Mouse (Mus musculus) left cerebral cortex, postnatal 14 days (tissue): ENCODE results near the gene Myo15. TPM values are rescaled to one million over a fixed set of nuclear protein-coding genes. Genes with fewer than 3 reads are reported as not detected.

Source experiments
- DNase-seq, 2 experiments: peaks; one replicate each; pipeline ENCODE4 v3.0.0; 2021 to 2022; ENCODE audit warnings: low spot score in 2 of 2, mixed read lengths in 1 of 2
- intact Hi-C: fragments of 180-260 bp; cut with DNase I; formaldehyde crosslinking; loops from one replicate; pipeline ENCODE4 v1.15.1; 2025
- total RNA-seq, 2 experiments: library from RNA; stranded (reverse); gene quantifications; 2 replicates each; pipeline ENCODE4 v1.2.3; 2021

Gene Myo15
- total RNA-seq, 2 experiments from 2014 or later, result 0.04 TPM; not detected in 1

- intact Hi-C loops, result no loop called here
- DNase-seq, result no peak
These were observed 17.1 kb downstream of the Myo15 start for GRCm38 (mm10) chr11:60486267-60486666.

DNA sequence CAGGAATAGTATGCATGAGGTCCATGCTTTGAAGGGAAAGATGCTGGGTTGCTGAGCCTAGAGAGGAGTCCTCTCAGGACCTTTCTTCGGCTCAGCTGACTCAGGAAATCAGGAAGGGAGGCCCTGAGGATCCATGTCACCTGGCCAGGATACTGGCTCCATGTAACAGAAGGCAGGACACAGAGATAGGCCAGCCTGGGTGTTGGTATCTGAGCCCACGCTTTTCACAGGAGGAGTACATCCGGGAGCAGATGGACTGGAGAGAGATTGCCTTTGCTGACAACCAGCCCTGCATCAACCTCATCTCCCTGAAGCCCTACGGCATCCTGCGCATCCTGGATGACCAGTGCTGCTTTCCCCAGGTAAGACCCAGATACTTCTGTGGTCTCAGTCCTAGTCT is 23.6 kb downstream of the Myo15 start:
- no peak for DNase-seq
- intact Hi-C loops, result no loop called here

GRCm38 (mm10) chr11:60495692-60496091 is 26.6 kb downstream of the Myo15 start:
- DNase-seq, result no peak
- intact Hi-C loops, result no loop called here

GRCm38 (mm10) chr11:60507281-60507680 is 38.1 kb downstream of the Myo15 start:
- no peak for DNase-seq
- intact Hi-C loops, result no loop called here

DNA sequence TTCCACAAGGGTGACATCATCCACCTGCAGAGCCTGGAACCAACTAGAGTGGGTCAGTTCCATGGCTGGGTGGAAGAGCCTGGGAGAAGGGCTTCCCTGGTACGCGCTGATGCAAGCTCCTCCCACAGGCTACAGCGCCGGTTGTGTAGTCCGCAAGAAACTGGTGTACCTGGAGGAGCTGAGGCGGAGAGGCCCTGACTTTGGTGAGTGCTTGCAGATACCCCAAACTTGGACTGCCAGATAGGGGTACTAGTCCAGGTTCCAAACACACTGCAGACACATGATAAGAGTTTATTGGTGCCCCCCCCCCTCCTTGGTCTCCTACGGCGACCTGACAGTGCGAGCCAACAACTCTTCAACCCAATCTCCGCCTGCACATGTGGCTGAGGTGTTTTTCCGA is 39.8 kb downstream of the Myo15 start:
- DNase-seq, result no peak
- intact Hi-C loops, result no loop called here

- DNase-seq, result no peak
- intact Hi-C loops, result no loop called here
These were observed 40.4 kb downstream of the Myo15 start for GRCm38 (mm10) chr11:60509500-60509899.

DNA sequence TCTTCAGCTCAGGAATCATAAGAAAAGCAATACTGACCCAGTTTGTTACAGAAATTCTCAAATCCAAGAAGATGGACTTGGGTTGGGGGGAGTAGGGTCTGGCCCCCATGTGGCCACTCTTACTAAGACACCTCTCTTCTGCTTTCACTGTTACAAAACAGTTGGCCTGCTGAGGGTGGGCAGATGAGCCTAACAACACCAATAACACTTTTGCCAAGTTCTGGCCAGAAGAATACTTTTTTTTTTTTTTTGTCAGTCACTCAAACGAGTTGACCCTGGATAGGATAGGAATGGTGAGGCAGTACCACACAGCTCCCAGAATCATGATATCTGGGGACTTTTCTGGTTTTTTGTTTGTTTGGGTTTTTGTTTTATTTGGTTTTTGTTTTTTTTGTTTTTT is 42.8 kb downstream of the Myo15 start:
- intact Hi-C loops, result no loop called here

GRCm38 (mm10) chr11:60512520-60512919 is 43.4 kb downstream of the Myo15 start:
- no peak for DNase-seq
- intact Hi-C loops, result no loop called here

More for the DNA sequence above, 42.8 kb downstream of the Myo15 start:
- DNase-seq, result no peak

GRCm38 (mm10) chr11:60514941-60515340 is 45.8 kb downstream of the Myo15 start:
- DNase-seq, result no peak
- intact Hi-C loops, result no loop called here

- intact Hi-C loops, result no loop called here
- no peak for DNase-seq
These were observed 49.2 kb downstream of the Myo15 start for GRCm38 (mm10) chr11:60518305-60518704.

DNA sequence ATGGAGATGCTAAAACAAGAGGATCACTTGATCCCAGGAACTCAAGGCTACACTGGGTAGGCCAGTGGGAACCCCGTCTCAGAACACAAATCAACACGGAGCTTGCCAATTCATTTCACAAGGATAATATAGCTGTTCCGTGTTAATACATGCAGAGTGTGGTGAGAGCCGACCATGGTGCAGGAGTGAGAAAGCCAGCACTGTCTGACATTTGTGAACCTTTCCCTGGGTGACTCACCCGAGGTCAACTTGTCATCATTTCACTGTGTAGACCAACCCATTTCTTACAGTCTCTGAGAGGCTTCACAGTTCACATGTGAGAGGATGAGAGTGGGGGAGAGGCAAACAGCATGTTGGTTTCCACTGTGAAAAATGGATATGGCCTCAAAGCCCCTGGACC is 52.9 kb downstream of the Myo15 start:
- intact Hi-C loops, result no loop called here
- no peak for DNase-seq

- intact Hi-C loops, result no loop called here
- no peak for DNase-seq
These were observed 53.7 kb downstream of the Myo15 start for GRCm38 (mm10) chr11:60522661-60523365.

DNA sequence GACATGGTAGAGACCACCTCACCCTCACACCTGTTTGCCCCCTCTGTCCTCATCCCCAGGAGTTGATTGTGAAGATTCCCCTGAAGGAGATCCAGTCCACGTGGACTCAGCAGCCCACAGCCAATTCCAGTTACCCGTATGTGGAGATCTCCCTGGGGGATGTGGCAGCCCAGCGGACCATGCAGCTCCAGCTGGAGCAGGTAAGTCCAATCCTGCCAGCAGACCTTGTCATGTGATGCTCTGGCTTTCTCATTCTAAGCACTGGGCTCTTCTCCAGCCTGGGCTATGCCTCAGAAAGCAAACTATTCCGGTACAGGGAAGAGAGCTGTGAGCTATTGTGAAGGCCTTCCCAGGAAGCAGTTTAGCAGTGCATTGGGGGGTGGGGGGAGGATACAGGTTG is 57.3 kb downstream of the Myo15 start:
- intact Hi-C loops, result no loop called here
- peak in 1 of 2 experiments; percentile 13 for DNase-seq

DNA sequence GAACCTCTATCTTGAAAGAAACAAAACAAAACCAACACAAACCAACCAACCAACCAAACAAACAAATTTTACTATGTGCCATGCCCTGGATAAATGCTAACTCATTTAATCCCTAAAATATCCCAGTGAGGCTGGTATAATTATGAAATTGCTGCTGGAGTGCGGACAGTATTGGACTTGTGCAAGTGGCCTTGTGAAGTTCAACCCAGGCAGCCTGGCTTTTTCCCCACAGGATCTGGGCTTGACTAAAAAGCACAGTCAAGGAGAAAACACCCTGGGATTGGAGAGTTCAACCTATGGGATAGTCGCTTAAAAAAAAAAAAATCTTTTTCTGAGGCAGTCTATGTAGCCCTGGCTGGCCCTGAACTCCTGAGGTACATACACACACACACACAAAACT is 66.5 kb downstream of the Myo15 start:
- no peak for DNase-seq
- intact Hi-C loops, result loop anchor here (5.0 kb wide), 1 partner anchor 78 kb away; no protein-coding TSS in a partner anchor

GRCm38 (mm10) chr11:60536180-60536858 is 67.2 kb downstream of the Myo15 start, which contains the start of gene Alkbh5:
TSS of gene Alkbh5 (plus strand) at chr11:60536381.
- DNase-seq, result peak; percentile 25 to 36
- intact Hi-C loops, result loop anchor here (5.0 kb wide), 1 partner anchor 79 kb away; no protein-coding TSS in a partner anchor

DNA sequence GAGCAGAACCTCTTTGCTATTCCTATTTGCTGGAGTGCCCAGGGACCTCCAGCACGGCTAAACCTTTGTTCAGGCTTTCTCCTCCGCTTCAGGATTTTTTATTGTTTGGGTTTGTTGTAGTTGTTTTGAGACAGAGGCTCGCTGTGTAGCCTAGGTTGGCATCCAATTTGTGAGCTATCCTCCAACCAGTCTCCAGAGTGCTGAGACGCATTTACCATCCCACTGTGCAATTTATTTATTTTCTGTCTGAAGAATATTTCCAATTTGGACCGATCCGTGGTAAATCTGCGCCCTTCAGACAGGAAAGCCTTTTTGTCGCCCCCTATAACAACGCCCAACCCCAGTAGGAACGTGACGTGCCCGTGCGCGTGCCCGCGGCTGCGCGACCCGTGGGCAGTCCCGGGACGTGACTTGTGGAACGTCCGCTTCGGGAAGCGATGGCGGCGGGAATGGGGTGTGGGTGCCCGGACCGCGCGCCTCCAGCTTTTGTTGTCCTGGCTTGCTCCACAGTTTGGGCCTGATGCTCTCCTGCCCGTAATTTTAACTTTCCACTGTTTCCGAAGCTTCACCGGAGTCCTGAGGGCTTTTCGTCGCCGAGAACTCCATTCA is 67.8 kb downstream of the Myo15 start:
- intact Hi-C loops, result loop anchor here (5.0 kb wide), 1 partner anchor 80 kb away; no protein-coding TSS in a partner anchor
- DNase-seq, result peak; percentile 87 to 91

DNA sequence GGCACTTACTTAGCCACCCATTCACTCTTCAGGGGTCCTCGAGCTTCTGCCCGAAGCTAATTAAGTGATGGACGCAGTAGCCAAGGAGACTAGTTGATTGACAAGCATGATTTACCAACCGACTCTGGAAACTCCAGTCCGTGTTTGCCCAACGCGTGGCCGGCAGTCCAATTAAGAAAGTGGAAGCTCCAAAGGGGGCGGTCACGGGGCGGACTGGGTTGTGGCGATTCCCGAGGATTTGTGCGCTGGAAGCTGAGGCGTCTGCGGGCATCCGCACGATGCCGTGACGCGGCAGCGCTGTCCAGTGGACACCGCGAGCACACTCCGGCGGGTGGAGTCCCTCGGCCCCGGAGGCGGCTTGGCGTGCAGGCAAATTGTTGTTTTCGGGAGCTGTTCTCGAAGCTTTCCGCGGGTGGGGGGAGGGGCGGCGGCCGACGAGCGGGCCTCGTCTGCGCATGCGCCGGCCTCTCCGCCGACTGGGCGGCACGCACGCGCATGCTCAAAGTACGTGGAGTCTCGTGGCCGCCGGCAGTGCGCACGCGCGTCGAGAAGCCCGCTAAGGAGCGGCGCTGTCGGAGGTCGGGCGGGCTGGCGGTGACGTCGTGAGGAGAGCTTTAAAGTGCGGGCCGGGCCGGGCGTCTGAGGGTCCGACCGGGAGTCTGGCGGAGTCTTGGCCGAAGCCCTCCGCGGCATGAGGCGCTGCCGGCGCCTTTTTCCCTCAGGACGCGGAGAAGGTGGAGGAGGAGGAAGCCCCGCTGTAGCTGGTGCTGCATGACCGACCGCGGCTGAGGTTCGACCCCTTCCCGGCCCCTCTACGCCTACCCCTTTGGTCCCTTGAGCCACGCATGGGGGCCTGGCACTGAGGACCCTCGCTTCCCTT is 68.6 kb downstream of the Myo15 start:
- intact Hi-C loops, result loop anchor here (5.0 kb wide), 1 partner anchor 80 kb away; no protein-coding TSS in a partner anchor
- DNase-seq, result peak; percentile 97 to 99

GRCm38 (mm10) chr11:60538371-60539281 is 69.5 kb downstream of the Myo15 start:
- intact Hi-C loops, result loop anchor here (5.0 kb wide), 1 partner anchor 81 kb away; no protein-coding TSS in a partner anchor
- peak; percentile 26 to 53 for DNase-seq
